Mouse (Mus musculus) MEL (cell line): ENCODE measurements around the gene Ank2.

ENCODE experiments used
- CHD1 ChIP-seq: IDR thresholded peaks from 2 replicates; pipeline ENCODE4 v1.6.1; 2012; ENCODE audit warnings: low read depth, mild to moderate bottlenecking, inconsistent platforms, low read length, improper control_type of control experiment
- CTCF ChIP-seq, 3 experiments: IDR thresholded peaks in 2 of 3; conservative IDR thresholded peaks in 1 of 3; 2 replicates each; pipeline ENCODE4 v1.5.1; 2011 to 2012; ENCODE audit warnings: low read length in 3 of 3, low read depth in 2 of 3, mild to moderate bottlenecking in 2 of 3, improper control_type of control experiment in 1 of 3, inconsistent platforms in 1 of 3, mixed read lengths in 1 of 3, moderate library complexity in 1 of 3; ENCODE audit not compliant: control insufficient read depth in 1 of 3, insufficient read depth in 1 of 3, poor library complexity in 1 of 3, severe bottlenecking in 1 of 3
- EP300 ChIP-seq, 2 experiments: IDR thresholded peaks; 2 replicates each; pipeline ENCODE4 v1.6.1; 2011; ENCODE audit warnings: improper control_type of control experiment in 2 of 2, low read length in 2 of 2, low read depth in 1 of 2, mild to moderate bottlenecking in 1 of 2
- GATA1 ChIP-seq: IDR thresholded peaks from 2 replicates; pipeline ENCODE4 v1.6.1; 2011; ENCODE audit warnings: low read depth, low read length, improper control_type of control experiment
- MAX ChIP-seq: IDR thresholded peaks from 2 replicates; pipeline ENCODE4 v1.6.1; 2011; ENCODE audit warnings: low read length, improper control_type of control experiment
- POLR2AphosphoS2 ChIP-seq: IDR thresholded peaks from 2 replicates; pipeline ENCODE4 v1.6.1; 2011; ENCODE audit warnings: low read length, improper control_type of control experiment
- USF2 ChIP-seq, 2 experiments: IDR thresholded peaks; 2 replicates each; pipeline ENCODE4 v1.6.1; 2011 to 2012; ENCODE audit warnings: improper control_type of control experiment in 2 of 2, low read length in 2 of 2, borderline replicate concordance in 1 of 2, inconsistent platforms in 1 of 2, low read depth in 1 of 2, mild to moderate bottlenecking in 1 of 2; ENCODE audit not compliant: insufficient read depth in 1 of 2

DNA sequence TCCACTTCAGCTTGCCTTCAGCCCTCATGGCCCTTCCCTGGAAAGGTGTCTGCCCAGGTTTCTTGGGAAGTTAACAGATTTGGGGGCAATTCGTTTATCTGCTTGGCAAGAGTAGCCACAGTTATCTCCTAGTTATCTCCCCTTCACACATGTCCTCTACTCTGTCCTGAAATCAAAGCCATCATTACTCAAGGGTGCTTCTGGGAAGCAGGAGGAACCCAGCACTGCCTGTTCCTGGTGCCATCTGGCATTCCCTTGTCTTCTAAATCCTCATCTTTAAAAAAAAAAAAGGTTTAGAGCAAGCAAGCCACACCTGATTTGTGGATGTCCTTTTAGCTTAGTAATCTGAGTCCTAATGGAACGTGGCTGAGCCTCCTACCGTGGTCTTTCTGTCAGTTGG is 335.4 kb downstream of the Ank2 start:
- no peak for TF ChIP-seq CTCF (IDR thresholded peaks at IDR 0.05 in 2 of 3, conservative IDR thresholded peaks at IDR 0.05 in 1 of 3; ENCODE audit: control insufficient read depth in 1 of 3, insufficient read depth in 1 of 3, low read depth in 2 of 3, low read length in 3 of 3, poor library complexity in 1 of 3, severe bottlenecking in 1 of 3)
- no peak for TF ChIP-seq CHD1
- TF ChIP-seq USF2 (IDR thresholded peaks at IDR 0.05; ENCODE audit: borderline replicate concordance in 1 of 2, insufficient read depth in 1 of 2, low read depth in 1 of 2, low read length in 2 of 2) = no peak
- no peak for TF ChIP-seq MAX
- TF ChIP-seq EP300 (IDR thresholded peaks at IDR 0.05; ENCODE audit: low read depth in 1 of 2, low read length in 2 of 2) = no peak
- no peak for TF ChIP-seq GATA1
- no peak for TF ChIP-seq POLR2AphosphoS2
